Mouse (Mus musculus) forebrain, postnatal 0 days (tissue): ENCODE data around the gene N4bp3. TPM values are rescaled to one million over a fixed set of nuclear protein-coding genes. Genes with fewer than 3 reads are reported as not detected.

Experiments used
- ATAC-seq: fragments of 200-750 bp; cut with Nextera tagmentation; 2 replicates; pipeline ENCODE4 v1.8.0; 2017; ENCODE audit warnings: mild to moderate bottlenecking, moderate library complexity
- DNase-seq: peaks from one replicate; pipeline ENCODE4 v3.0.0-alpha.2; 2015
- H3K27ac ChIP-seq: fragments of 300-500 bp; sonication (generic); 2 replicates; pipeline ENCODE4 v1.5.1; 2014; ENCODE audit warnings: low read depth, mild to moderate bottlenecking, antibody characterized with exemption, low read length, moderate library complexity, mixed read lengths
- H3K27me3 ChIP-seq: fragments of 300-500 bp; sonication (generic); 2 replicates; pipeline ENCODE4 v1.6.1; 2014; ENCODE audit warnings: mild to moderate bottlenecking, low read length, mixed read lengths; ENCODE audit not compliant: insufficient read depth
- H3K36me3 ChIP-seq: fragments of 300-500 bp; sonication (generic); 2 replicates; pipeline ENCODE4 v1.6.1; 2014; ENCODE audit warnings: mild to moderate bottlenecking, moderate library complexity; ENCODE audit not compliant: insufficient read depth
- H3K4me1 ChIP-seq: fragments of 300-500 bp; sonication (generic); 2 replicates; pipeline ENCODE4 v1.6.1; 2014; ENCODE audit warnings: antibody characterized with exemption; ENCODE audit not compliant: insufficient read depth
- H3K4me2 ChIP-seq: fragments of 300-500 bp; sonication (generic); 2 replicates; pipeline ENCODE4 v1.6.1; 2014; ENCODE audit warnings: low read depth, mild to moderate bottlenecking, moderate library complexity
- H3K4me3 ChIP-seq: fragments of 300-500 bp; sonication (generic); 2 replicates; pipeline ENCODE4 v1.5.1; 2014; ENCODE audit warnings: low read depth, low read length, mixed read lengths
- H3K9ac ChIP-seq: fragments of 300-500 bp; sonication (generic); 2 replicates; pipeline ENCODE4 v1.6.1; 2014; ENCODE audit warnings: mild to moderate bottlenecking
- H3K9me3 ChIP-seq: fragments of 300-500 bp; sonication (generic); 2 replicates; pipeline ENCODE4 v1.6.1; 2016; ENCODE audit warnings: low read length
- CTCF ChIP-seq: sonication (generic); IDR thresholded peaks from 2 replicates; pipeline ENCODE4 v1.5.1; 2016; ENCODE audit warnings: antibody characterized with exemption, control low read depth, low read depth
- WGBS: fragments of 180-500 bp; shearing (Covaris S2); extraction: QIAGEN DNeasy Blood & Tissue Kit; methylation state at CpG from one replicate; pipeline ENCODE4 v1.1.7; 2014; 5-methylcytosine and 5-hydroxymethylcytosine counted together
- polyA plus RNA-seq: library from polyadenylated mRNA; unstranded; fragments of >200 nt; fragmentation: Nextera tagmentation; extraction: Ambion mirVana; gene quantifications from 2 replicates; pipeline ENCODE4 v1.2.1, GENCODE M21; 2015
- total RNA-seq: library from RNA; depleted of rRNA; stranded (reverse); fragments of >200 nt; gene quantifications from 2 replicates; pipeline ENCODE4 v1.2.3, GENCODE M21; 2014

Gene N4bp3
- total and polyA plus RNA-seq, 2 experiments from 2014 or later: 17.9 to 23.4 TPM

DNA sequence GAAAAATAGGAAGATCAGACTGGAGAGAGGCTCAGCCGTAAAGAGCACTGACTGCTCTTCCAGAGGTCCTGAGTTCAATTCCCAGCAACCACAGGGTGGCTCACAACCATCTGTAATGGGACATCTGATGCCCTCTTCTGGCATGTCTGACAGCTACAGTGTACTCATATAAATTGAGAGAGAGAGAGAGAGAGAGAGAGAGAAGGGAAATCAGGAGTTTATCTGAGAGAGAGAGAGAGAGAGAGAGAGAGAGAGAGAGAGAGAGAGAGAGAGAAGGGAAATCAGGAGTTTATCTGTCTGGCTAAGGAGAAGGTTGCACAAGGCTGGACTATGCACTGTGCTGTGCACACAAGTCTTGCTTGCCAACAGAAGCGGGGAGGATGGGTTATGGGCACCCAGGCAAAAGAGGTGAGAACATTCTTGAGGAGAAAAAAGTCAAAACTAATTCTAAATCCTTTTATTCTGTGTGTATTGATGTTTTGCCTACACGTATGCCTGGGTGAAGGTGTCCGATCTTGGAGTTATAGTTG is 2.3 kb upstream of the N4bp3 start:
- WGBS: 85% methylated on average over 4 of the region's 4 CpGs
- no peaks in the 10 kb centered on the region for H3K27me3 ChIP-seq
- H3K27ac ChIP-seq: no peak overlapping the region
- no peak overlapping the region for H3K4me3 ChIP-seq
- H3K4me1 ChIP-seq: no peaks in the 10 kb centered on the region
- no peak overlapping the region for H3K9ac ChIP-seq
- no peak for ATAC-seq
- H3K4me2 ChIP-seq: no peak overlapping the region
- H3K36me3 ChIP-seq: no peaks in the 10 kb centered on the region
- no peak for TF ChIP-seq CTCF
- H3K9me3 ChIP-seq: no peaks in the 10 kb centered on the region
- no peak for DNase-seq

DNA sequence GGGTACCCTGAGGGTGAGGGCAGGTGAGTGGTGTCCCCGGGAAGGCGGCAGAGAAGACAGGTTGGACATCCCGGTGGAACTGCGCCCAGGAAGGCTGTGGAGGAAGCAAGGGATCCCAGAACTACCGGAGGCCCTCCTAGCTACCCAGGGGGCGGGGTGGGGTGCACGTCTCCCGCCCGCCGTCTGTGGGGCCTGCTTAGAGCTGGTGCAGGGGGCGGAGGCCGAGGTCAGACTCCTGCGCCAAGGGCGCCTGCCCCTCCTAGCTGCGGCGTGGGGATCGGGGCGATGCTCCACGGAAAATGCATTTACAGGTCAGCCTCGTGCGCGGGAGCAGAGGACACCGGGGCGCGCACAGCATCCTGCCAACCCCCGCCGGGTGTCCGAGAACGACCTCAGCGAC is 381 bp downstream of the N4bp3 start:
- 5% methylated on average over 30 of the region's 30 CpGs for WGBS
- no peaks in the 10 kb centered on the region for H3K27me3 ChIP-seq
- peak; percentile 34; the same call in 1 of the 2 replicates for ATAC-seq
- H3K4me2 ChIP-seq: peak overlapping the region; percentile 86
- 0 out of 2 replicates have a peak overlapping the region, but pooled peaks have one; percentile 29 for H3K27ac ChIP-seq
- peak overlapping the region; percentile 73 for H3K9ac ChIP-seq
- H3K4me3 ChIP-seq: peak overlapping the region; percentile 64
- DNase-seq: no peak
- TF ChIP-seq CTCF: no peak
- H3K36me3 ChIP-seq: no peaks in the 10 kb centered on the region
- no peaks in the 10 kb centered on the region for H3K4me1 ChIP-seq
- H3K9me3 ChIP-seq: no peaks in the 10 kb centered on the region

DNA sequence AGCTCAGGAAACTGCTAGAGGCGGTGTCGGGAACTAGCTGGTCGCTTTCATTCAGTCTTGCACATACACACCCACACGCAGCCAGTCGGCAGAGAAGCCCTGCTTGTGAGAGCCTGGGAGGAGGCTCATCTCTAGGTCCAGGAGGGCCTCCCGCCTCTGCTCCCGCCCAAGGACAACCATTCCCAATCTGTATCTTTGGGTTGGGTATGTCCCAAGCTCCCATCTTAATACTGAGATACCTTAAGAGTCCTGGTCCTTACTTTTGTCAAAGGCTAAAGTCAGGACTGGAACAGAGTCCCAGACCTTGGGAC is 798 bp downstream of the N4bp3 start:
- Histone ChIP-seq H3K9me3 (no peaks in the 10 kb centered on the region), H3K27ac (no peak overlapping the region), H3K36me3 (no peaks in the 10 kb centered on the region), H3K27me3 (no peaks in the 10 kb centered on the region), H3K4me1 (no peaks in the 10 kb centered on the region), H3K4me3 (peak overlapping the region; percentile 64), H3K4me2 (peak overlapping the region; percentile 86), H3K9ac (peak overlapping the region; percentile 73)
- DNase-seq: no peak
- ATAC-seq: peak; percentile 19; the same call in 1 of the 2 replicates
- TF ChIP-seq CTCF: no peak
- 4% methylated on average over 7 of the region's 7 CpGs for WGBS

- no peaks in the 10 kb centered on the region for H3K9me3 ChIP-seq
- H3K27me3 ChIP-seq: no peaks in the 10 kb centered on the region
- H3K4me3 ChIP-seq: peak overlapping the region; percentile 64
- WGBS: 35% methylated on average over 11 of the region's 11 CpGs
- H3K27ac ChIP-seq: no peak overlapping the region
- DNase-seq (no peak), ATAC-seq (0 out of 2 replicates have a peak, but pooled peaks have one; percentile 2)
- H3K36me3 ChIP-seq: peaks cover 5% of the 10 kb centered on the region; the same call in 1 of the 2 replicates
- H3K4me2 ChIP-seq: peak overlapping the region; percentile 86
- no peak for TF ChIP-seq CTCF
- H3K4me1 ChIP-seq: no peaks in the 10 kb centered on the region
- peak overlapping the region; percentile 73; the same call in 1 of the 2 replicates for H3K9ac ChIP-seq
Observed at GRCm38 (mm10) chr11:51649111-51649888, 1.3 kb downstream of the N4bp3 start.

DNA sequence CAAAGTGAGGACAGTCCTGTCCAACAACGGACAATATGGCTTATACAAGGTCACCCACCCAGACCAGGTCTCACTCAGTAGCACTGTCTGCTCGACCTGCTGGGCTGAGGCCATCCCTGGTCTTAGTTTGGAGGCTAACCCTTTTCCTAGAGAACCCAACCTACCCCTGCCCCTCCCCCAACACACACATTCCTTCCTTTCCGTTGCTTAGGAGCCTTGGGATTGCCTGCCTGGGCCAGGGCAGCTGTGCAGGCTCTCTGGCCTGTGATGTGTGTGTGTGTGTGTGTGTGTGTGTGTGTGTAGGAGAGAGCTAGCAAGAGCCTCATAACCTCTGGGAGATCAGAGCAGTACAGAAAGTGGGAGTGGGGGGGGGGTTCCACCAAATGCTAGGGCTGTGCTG is 2.1 kb downstream of the N4bp3 start:
- no peak overlapping the region for H3K9ac ChIP-seq
- no peaks in the 10 kb centered on the region for H3K4me1 ChIP-seq
- H3K36me3 ChIP-seq: peaks cover 8% of the 10 kb centered on the region; the same call in 1 of the 2 replicates
- no peaks in the 10 kb centered on the region for H3K9me3 ChIP-seq
- WGBS: 19% methylated on average over 3 of the region's 3 CpGs
- H3K27ac ChIP-seq: no peak overlapping the region
- H3K27me3 ChIP-seq: no peaks in the 10 kb centered on the region
- H3K4me3 ChIP-seq: no peak overlapping the region
- TF ChIP-seq CTCF: no peak
- H3K4me2 ChIP-seq: peak overlapping the region; percentile 86; the same call in 1 of the 2 replicates
- no peak for ATAC-seq
- DNase-seq: no peak

DNA sequence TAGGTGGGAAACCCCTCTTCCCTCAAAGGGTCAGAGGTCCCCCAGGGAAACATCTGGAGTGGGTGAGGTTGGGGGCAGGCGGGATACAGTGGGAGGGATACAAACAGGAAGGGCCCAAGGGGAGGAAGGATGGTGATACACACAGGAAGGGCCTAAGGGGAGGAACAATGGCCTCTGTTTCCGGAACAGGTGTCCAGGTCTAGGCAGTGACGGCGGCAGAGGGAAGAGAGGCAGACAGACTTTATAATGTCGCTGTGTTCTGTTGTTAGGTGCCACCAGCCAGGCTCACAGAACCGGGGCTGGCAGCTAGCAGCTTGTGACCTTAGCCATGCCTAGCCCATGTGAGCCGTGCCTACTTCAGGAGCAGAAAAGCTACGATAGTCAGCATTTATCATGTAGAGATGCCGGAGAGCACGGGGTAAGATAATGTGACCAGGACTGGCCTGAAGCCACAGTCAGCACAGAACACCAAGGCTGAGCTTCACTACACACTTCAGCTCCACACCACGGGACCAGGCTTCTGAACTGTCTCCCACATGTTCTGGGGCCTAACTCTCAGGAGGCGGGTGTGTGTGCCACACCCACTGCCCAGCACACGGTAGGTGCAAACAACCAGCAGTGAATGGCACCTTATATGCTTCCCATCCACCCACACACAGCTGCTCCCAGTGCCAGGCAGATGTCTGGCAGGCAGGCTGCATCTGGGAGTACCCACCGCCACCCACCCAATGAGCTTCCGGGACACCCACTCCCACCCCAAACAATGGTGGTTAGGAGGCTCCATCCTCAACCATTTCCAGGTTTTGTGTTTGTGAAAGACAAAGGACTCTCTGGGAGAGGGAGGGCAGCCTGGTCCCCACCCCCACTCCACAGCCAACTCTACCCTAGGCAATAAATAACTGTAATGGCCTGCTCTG is 3.6 kb downstream of the N4bp3 start:
- 80% methylated on average over 15 of the region's 15 CpGs for WGBS
- DNase-seq (no peak), ATAC-seq (no peak)
- Histone ChIP-seq H3K36me3 (peaks cover 8% of the 10 kb centered on the region; the same call in 1 of the 2 replicates), H3K9me3 (no peaks in the 10 kb centered on the region), H3K27me3 (no peaks in the 10 kb centered on the region), H3K4me3 (no peak overlapping the region), H3K9ac (no peak overlapping the region), H3K27ac (no peak overlapping the region), H3K4me1 (no peaks in the 10 kb centered on the region), H3K4me2 (no peak overlapping the region)
- TF ChIP-seq CTCF: no peak

DNA sequence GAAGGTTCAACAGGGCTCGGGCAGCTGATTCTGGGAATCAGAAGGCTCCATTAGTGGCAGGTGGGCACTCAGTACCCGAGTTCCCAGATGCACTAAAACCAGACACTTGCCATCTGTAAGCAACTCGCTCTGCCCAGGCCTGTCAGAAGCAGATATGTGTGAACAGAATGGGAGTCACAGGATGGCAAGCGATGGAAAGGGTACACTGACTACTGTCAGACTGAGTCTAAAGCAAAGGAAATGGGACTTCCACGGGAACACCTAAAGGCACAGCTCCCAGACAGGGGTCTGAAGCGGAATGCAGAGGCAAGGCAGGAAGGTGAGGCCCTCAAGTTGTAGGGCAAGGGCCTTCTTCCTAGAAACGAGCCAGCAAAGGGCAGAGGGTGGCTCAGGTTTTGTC is 4.4 kb downstream of the N4bp3 start:
- no peaks in the 10 kb centered on the region for H3K4me1 ChIP-seq
- DNase-seq (no peak), ATAC-seq (no peak)
- TF ChIP-seq CTCF: no peak
- H3K9me3 ChIP-seq: no peaks in the 10 kb centered on the region
- no peak overlapping the region for H3K4me3 ChIP-seq
- H3K27ac ChIP-seq: no peak overlapping the region
- no peaks in the 10 kb centered on the region for H3K27me3 ChIP-seq
- peaks cover 8% of the 10 kb centered on the region; the same call in 1 of the 2 replicates for H3K36me3 ChIP-seq
- WGBS: 79% methylated on average over 7 of the region's 7 CpGs
- no peak overlapping the region for H3K9ac ChIP-seq
- no peak overlapping the region for H3K4me2 ChIP-seq
